Mouse (Mus musculus) forelimb bud, embryonic 11.5 days (tissue): Measurements from ENCODE around the gene Snrnp35.
A peak's percentile ranks its signal among the peaks of the same experiment; 100 is the strongest.
"Not testable (repeated sequence)": the region's sequence is repeated elsewhere in the genome, so short reads cannot be mapped to it uniquely, and the experiment has no call there.

Experiments used
- DNase-seq: peaks from one replicate; pipeline ENCODE4 v3.0.0-alpha.2; 2012; ENCODE audit warnings: low read depth, low spot score

The Snrnp35 gene

DNA sequence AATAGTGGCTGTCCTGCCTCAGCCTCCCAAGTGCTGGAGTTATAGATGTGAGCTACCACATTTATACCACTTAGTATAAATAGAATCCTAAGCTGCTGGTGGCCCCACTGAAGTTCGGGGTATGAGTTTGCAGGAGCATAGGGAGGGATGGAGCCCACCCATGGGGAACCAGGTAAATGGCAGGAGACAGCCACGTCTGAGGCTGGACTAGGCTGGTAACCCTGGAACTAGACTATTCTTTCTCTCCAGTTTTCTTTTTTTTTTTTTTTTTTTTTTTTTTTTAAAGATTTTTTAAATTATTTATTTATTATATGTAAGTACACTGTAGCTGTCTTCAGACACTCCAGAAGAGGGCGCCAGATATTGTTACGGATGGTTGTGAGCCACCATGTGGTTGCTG, 17.1 kb downstream of the Snrnp35 start:
- not testable (repeated sequence) for DNase-seq

DNA sequence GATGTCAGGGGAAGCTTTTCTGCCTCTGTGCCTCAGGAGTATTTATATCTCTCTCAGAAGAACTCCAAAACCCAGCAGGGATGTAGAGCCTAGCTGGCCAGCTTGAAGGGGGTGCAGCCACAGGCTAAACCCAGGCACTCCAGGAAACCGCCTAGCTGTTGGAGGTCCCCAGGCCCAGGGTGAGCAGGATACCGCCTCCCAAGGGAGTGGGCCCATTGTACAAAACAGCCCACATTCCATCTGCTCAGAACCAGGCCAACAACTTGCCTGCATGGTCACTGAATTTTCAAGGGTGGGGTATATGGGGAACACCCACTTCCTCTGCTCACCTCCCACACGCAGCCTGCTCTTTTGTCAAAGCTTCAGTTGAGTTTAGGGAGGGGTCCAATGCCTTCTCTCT, 17.6 kb downstream of the Snrnp35 start:
- no peak for DNase-seq

- no peak for DNase-seq
Measured at GRCm38 (mm10) chr5:124501541-124501940, 18.6 kb downstream of the Snrnp35 start.

DNA sequence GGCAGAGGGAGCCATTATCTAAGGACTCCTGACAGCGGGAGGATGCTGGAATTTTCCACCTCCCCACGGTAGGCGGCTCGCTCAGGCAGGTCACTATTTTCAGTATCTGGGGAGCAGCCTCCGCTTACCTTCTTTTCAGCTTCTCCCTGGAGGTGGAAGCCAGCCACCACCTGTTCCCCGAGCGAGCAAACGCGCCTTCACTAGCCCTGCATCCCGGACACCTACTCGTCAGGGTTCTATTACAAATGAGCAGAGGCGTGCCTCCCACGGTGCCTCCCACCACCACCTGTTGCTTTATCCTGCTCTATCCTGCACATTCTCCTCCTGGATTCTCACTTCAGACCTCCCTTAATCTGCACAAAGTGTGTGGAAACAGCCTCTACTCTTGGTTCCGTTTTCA, 20.8 kb downstream of the Snrnp35 start:
- DNase-seq, result no peak

GRCm38 (mm10) chr5:124505235-124505634, 22.3 kb downstream of the Snrnp35 start:
- DNase-seq, result no peak

- DNase-seq, result no peak
Measured at GRCm38 (mm10) chr5:124506731-124507359, 23.9 kb downstream of the Snrnp35 start.

DNA sequence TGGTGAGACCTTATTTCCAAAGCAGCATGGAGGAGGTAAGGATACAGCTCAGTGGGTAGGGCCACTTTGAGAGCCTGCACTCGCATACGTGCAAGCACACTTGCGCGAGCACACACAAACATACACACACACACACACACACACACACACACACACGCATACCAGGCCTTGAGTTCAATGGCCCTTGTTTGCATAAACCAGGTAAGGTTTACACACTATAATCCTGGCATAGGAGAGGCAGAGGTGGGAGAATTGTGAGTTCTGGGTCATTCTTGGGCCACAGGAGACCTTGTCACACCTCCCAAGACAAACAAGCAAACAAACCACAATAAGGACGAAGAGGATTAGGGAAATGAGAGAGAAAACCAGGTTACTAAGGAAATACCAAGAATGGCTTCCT, 26.3 kb downstream of the Snrnp35 start:
- DNase-seq, result no peak

- DNase-seq, result no peak
Measured at GRCm38 (mm10) chr5:124509742-124510237, 26.9 kb downstream of the Snrnp35 start.

DNA sequence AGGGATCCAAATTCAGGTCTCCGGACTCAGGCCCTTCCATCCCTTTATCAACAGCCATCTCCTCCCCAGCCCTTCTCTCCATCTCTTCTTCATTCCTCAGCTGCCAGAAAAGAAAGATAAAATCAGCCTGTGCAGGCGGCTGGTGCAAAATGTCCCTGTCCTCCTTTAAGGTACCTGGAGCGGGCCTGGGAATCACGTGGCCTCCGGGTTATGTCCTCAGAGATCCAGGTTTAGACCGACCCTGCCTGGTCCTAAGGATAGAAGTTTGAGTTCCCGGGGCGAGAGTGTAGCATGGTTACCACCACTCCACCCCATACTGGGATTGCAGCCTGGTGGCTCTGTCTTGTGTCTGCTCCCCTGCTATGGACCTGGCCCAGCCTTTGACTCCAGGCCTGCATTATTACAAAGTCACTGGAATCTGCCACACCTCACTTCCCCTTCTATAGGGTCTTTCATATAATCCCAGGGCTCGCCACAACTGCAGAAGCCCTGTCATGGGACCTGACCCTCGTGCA, 27.7 kb downstream of the Snrnp35 start:
- DNase-seq, result no peak

DNA sequence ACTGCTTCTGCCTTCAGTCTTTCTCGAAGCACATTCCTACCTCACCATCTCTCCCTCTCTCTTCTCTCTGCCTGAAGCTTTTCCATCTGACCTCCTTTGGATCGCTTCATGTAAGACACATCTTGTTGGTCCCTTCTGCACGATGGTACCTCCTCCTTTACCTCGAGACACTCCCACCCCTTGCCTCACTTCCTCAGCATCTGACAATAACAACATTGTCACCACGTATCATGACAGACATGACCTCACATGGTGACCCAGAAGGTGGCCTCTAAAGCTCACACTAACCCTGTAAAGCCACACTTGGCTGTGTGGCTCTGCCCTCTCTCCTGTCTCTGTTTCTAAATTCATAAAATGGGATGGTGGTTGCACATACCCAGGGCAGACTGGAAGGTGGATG, 32.9 kb downstream of the Snrnp35 start:
- no peak for DNase-seq

- DNase-seq, result no peak
Measured at GRCm38 (mm10) chr5:124518648-124519047, 35.7 kb downstream of the Snrnp35 start.

DNA sequence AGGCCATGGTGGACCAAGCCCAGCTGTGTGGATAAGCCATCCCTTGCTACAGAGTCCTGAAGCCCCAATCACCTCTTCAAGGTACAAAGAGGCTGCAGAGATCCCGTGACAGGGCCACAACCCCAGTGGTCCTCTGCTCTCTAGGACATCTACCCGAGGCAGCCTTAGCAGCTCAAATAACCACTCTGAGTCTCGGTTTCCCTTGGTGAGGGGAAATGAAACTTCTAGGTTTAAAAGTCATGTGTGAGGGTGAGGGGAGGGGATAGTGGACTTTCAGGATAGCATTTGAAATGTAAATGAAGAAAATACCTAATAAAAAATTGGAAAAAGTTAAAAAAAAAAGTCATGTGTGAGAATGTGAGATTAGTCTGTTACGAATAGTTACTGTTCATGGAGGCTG, 38.7 kb downstream of the Snrnp35 start:
- no peak for DNase-seq

GRCm38 (mm10) chr5:124523032-124523431, 40.1 kb downstream of the Snrnp35 start:
- DNase-seq, result no peak

GRCm38 (mm10) chr5:124524943-124525342, 42.0 kb downstream of the Snrnp35 start:
- DNase-seq, result no peak

DNA sequence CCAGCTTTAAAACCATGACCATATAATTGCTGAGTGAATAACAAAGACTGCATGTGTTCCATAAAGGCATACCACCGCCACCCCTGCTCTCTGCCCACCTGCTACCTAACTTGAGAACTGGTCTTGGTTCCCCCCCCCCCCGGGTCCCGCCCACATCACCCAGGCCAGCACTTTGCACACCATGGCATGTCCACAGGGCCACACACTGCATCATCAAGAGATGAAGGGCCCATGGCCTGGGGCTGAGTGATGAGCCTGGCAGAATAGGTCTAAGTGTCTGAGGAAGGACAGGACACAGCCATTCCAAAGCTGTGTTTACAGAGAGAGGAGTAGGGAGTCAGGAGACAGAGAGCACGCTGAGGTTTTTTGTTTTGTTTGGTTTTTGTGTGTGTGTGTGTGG, 45.4 kb downstream of the Snrnp35 start:
- DNase-seq, result no peak

- DNase-seq, result no peak
Measured at GRCm38 (mm10) chr5:124528791-124529190, 45.9 kb downstream of the Snrnp35 start.

- DNase-seq, result no peak
Measured at GRCm38 (mm10) chr5:124529191-124529651, 46.3 kb downstream of the Snrnp35 start.

DNA sequence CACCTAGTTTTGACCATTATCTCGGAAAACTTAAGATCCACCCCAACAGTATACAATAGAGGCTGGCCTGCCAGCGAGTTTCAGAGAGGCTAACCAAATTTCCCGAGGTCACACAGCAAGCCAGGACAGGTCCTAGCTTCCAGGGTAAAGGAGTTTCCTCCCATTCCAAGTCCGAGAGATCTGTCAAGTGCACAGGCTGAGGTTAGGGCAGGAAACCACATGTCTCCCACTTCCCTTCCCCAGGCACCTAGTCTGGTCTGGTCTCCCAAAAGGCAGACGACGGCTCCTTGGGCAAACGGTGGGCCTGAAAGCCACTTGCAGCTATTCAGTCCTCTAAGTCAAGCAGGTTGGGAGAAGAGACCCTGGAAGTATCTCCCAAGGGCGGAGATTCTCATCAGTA, 46.8 kb downstream of the Snrnp35 start:
- no peak for DNase-seq

- DNase-seq, result peak; percentile 85
Measured at GRCm38 (mm10) chr5:124530655-124531582, 48.0 kb downstream of the Snrnp35 start, which contains the start of gene Rilpl1. Rilpl1 (minus strand) TSS chr5:124531391.

DNA sequence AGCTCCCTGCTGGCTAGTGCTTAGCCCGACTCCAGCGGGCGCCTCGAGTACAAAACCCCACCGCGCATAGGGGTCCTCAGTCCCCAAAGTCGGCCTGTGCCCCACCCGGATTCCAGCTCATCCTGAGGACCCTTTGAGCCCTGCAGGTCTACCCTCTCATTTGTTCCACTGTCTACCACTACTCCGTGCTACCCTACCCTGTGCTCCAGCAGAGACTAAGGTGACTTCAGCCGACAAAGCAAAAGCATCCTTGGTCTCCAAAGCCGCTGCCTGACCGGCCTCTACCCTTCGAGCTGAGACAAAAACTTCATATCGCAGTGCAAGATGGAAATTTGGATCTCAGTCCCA, 48.6 kb downstream of the Snrnp35 start:
- no peak for DNase-seq

- no peak for DNase-seq
Measured at GRCm38 (mm10) chr5:124532451-124532850, 49.5 kb downstream of the Snrnp35 start.

GRCm38 (mm10) chr5:124535016-124535415, 52.1 kb downstream of the Snrnp35 start:
- no peak for DNase-seq
